Mouse (Mus musculus) embryonic facial prominence, embryonic 11.5 days (tissue): Measurements from ENCODE around the gene Kmt2b. TPM values are rescaled to one million over a fixed set of nuclear protein-coding genes. Genes with fewer than 3 reads are reported as not detected.

ENCODE experiments used
- ATAC-seq: fragments of 200-750 bp; cut with Nextera tagmentation; replicated peaks from 2 replicates; pipeline ENCODE4 v1.8.0; 2017; ENCODE audit warnings: low read depth; ENCODE audit not compliant: insufficient number of reproducible peaks, low FRiP score, low TSS enrichment
- DNase-seq: peaks from one replicate; pipeline ENCODE4 v3.0.0-alpha.2; 2015; ENCODE audit warnings: low spot score
- H3K27ac ChIP-seq: fragments of 300-500 bp; sonication (generic); replicated peaks from 2 replicates; pipeline ENCODE4 v1.5.1; 2014; ENCODE audit warnings: mild to moderate bottlenecking, low read depth, low read length, control low read depth
- H3K27me3 ChIP-seq: fragments of 300-500 bp; sonication (generic); 2 replicates; pipeline ENCODE4 v1.6.1; 2014; ENCODE audit warnings: mild to moderate bottlenecking, low read length, moderate library complexity, mixed read lengths; ENCODE audit not compliant: control insufficient read depth, insufficient read depth
- H3K36me3 ChIP-seq: fragments of 300-500 bp; sonication (generic); replicated peaks from 2 replicates; pipeline ENCODE4 v1.6.1; 2014; ENCODE audit warnings: low read depth, mild to moderate bottlenecking, low read length, moderate library complexity, mixed read lengths; ENCODE audit not compliant: control insufficient read depth, insufficient read depth
- H3K4me1 ChIP-seq: fragments of 300-500 bp; sonication (generic); 2 replicates; pipeline ENCODE4 v1.6.1; 2014; ENCODE audit warnings: low read length, mixed read lengths; ENCODE audit not compliant: control insufficient read depth, insufficient read depth
- H3K4me2 ChIP-seq: fragments of 300-500 bp; sonication (generic); 2 replicates; pipeline ENCODE4 v1.6.1; 2014; ENCODE audit warnings: low read depth, mild to moderate bottlenecking, control low read depth, low read length, moderate library complexity
- H3K4me3 ChIP-seq: fragments of 300-500 bp; sonication (generic); 2 replicates; pipeline ENCODE4 v1.5.1; 2014; ENCODE audit warnings: low read depth, low read length, control low read depth
- H3K9ac ChIP-seq: fragments of 300-500 bp; sonication (generic); replicated peaks from 2 replicates; pipeline ENCODE4 v1.6.1; 2014; ENCODE audit warnings: mild to moderate bottlenecking, control low read depth, low read length
- H3K9me3 ChIP-seq: fragments of 300-500 bp; sonication (generic); replicated peaks from 2 replicates; pipeline ENCODE4 v1.6.1; 2016; ENCODE audit warnings: mild to moderate bottlenecking, low read length, inconsistent platforms, mixed read lengths; ENCODE audit not compliant: control insufficient read depth
- WGBS: fragments of 180-500 bp; shearing (Covaris S2); extraction: QIAGEN DNeasy Blood & Tissue Kit; methylation state at CpG from one replicate; pipeline ENCODE4 v1.1.7; 2014; 5-methylcytosine and 5-hydroxymethylcytosine counted together
- polyA plus RNA-seq: library from polyadenylated mRNA; unstranded; fragments of >200 nt; fragmentation: Nextera tagmentation; extraction: Ambion mirVana; gene quantifications from 2 replicates; pipeline ENCODE4 v1.2.1, GENCODE M21; 2014

Gene Kmt2b
- polyA plus RNA-seq, 1 experiment from 2014 or later: 8.4 TPM

- Histone ChIP-seq H3K4me3 (peak within 1 kb of the TSS; percentile 81), H3K36me3 (no peaks in the 10 kb centered on the region; the same call in 1 of the 2 replicates), H3K27ac (0 out of 2 replicates have a peak within 1 kb of the TSS, but pooled peaks have one; percentile 35), H3K9me3 (no peaks in the 10 kb centered on the region), H3K4me2 (peak within 1 kb of the TSS; percentile 59), H3K4me1 (no peaks in the 10 kb centered on the region), H3K9ac (peak within 1 kb of the TSS; percentile 85), H3K27me3 (no peaks in the 10 kb centered on the region)
- 2% methylated on average over 44 of the region's 44 CpGs for WGBS
- ATAC-seq (peak; percentile 77), DNase-seq (peak; percentile 95)
Observed at GRCm38 (mm10) chr7:30625530-30626384, 37.2 kb upstream of the Kmt2b start, which contains the start of gene Cox6b1. Gene Cox6b1 (minus strand): TSS chr7:30626151.

- H3K4me3 ChIP-seq: no peak overlapping the region
- WGBS: 86% methylated on average over 3 of the region's 3 CpGs
- no peak overlapping the region for H3K9ac ChIP-seq
- no peak for ATAC-seq
- peak; percentile 27 for DNase-seq
- H3K27ac ChIP-seq: no peak overlapping the region
- no peaks in the 10 kb centered on the region for H3K27me3 ChIP-seq
- H3K4me2 ChIP-seq: no peak overlapping the region
- no peaks in the 10 kb centered on the region for H3K9me3 ChIP-seq
- no peaks in the 10 kb centered on the region for H3K4me1 ChIP-seq
- H3K36me3 ChIP-seq: peaks cover 4% of the 10 kb centered on the region
Observed at GRCm38 (mm10) chr7:30619202-30619601, 30.7 kb upstream of the Kmt2b start.

GRCm38 (mm10) chr7:30618658-30619057, 30.1 kb upstream of the Kmt2b start:
- no peak overlapping the region for H3K27ac ChIP-seq
- H3K4me2 ChIP-seq: no peak overlapping the region
- H3K9me3 ChIP-seq: no peaks in the 10 kb centered on the region
- no peak for ATAC-seq
- 94% methylated on average over 9 of the region's 9 CpGs for WGBS
- no peaks in the 10 kb centered on the region for H3K27me3 ChIP-seq
- H3K9ac ChIP-seq: no peak overlapping the region
- peaks cover 4% of the 10 kb centered on the region for H3K36me3 ChIP-seq
- DNase-seq: no peak
- no peaks in the 10 kb centered on the region for H3K4me1 ChIP-seq
- no peak overlapping the region for H3K4me3 ChIP-seq

GRCm38 (mm10) chr7:30615049-30615760, 26.7 kb upstream of the Kmt2b start:
- H3K27ac ChIP-seq: no peak overlapping the region
- ATAC-seq (no peak), DNase-seq (no peak)
- H3K9me3 ChIP-seq: no peaks in the 10 kb centered on the region
- H3K4me2 ChIP-seq: no peak overlapping the region
- no peak overlapping the region for H3K4me3 ChIP-seq
- H3K9ac ChIP-seq: no peak overlapping the region
- WGBS: 64% methylated on average over 5 of the region's 5 CpGs
- peaks cover 4% of the 10 kb centered on the region for H3K36me3 ChIP-seq
- no peaks in the 10 kb centered on the region for H3K27me3 ChIP-seq
- H3K4me1 ChIP-seq: no peaks in the 10 kb centered on the region

GRCm38 (mm10) chr7:30614454-30614853, 25.9 kb upstream of the Kmt2b start:
- no peak overlapping the region for H3K9ac ChIP-seq
- H3K4me1 ChIP-seq: no peaks in the 10 kb centered on the region
- H3K4me2 ChIP-seq: no peak overlapping the region
- 80% methylated on average over 2 of the region's 2 CpGs for WGBS
- H3K4me3 ChIP-seq: no peak overlapping the region
- peak; percentile 9 for DNase-seq
- no peaks in the 10 kb centered on the region for H3K9me3 ChIP-seq
- no peaks in the 10 kb centered on the region for H3K27me3 ChIP-seq
- no peak overlapping the region for H3K27ac ChIP-seq
- ATAC-seq: no peak
- H3K36me3 ChIP-seq: peaks cover 4% of the 10 kb centered on the region

- ATAC-seq (0 out of 2 replicates have a peak, but pooled peaks have one; percentile 41), DNase-seq (peak; percentile 74)
- Histone ChIP-seq H3K27ac (no peak overlapping the region), H3K9ac (no peak overlapping the region), H3K9me3 (no peaks in the 10 kb centered on the region), H3K4me1 (no peaks in the 10 kb centered on the region), H3K27me3 (no peaks in the 10 kb centered on the region), H3K36me3 (peaks cover 2% of the 10 kb centered on the region; the same call in 1 of the 2 replicates), H3K4me3 (no peak overlapping the region), H3K4me2 (no peak overlapping the region)
- 27% methylated on average over 14 of the region's 14 CpGs for WGBS
Observed at GRCm38 (mm10) chr7:30613529-30614112, 25.1 kb upstream of the Kmt2b start.

- WGBS: 75% methylated on average over 8 of the region's 8 CpGs
Observed at GRCm38 (mm10) chr7:30612654-30613402, 24.3 kb upstream of the Kmt2b start, which contains the start of gene Upk1a. Gene Upk1a (minus strand): TSS chr7:30612847.

More at GRCm38 (mm10) chr7:30612654-30613402, 24.3 kb upstream of the Kmt2b start, which contains the start of gene Upk1a:
- no peak for DNase-seq
- 0 out of 2 replicates have a peak, but pooled peaks have one; percentile 16 for ATAC-seq
- H3K27me3 ChIP-seq: no peaks in the 10 kb centered on the region
- no peak within 1 kb of the TSS for H3K9ac ChIP-seq
- no peaks in the 10 kb centered on the region for H3K9me3 ChIP-seq
- no peak within 1 kb of the TSS for H3K4me3 ChIP-seq
- H3K4me1 ChIP-seq: no peaks in the 10 kb centered on the region
- H3K27ac ChIP-seq: no peak within 1 kb of the TSS
- peaks cover 2% of the 10 kb centered on the region; the same call in 1 of the 2 replicates for H3K36me3 ChIP-seq
- no peak within 1 kb of the TSS for H3K4me2 ChIP-seq
